Mouse (Mus musculus) right cerebral cortex, postnatal 36 days (tissue): ENCODE results near the gene Mpzl1.

ENCODE experiments used
- DNase-seq, 2 experiments: peaks; one replicate each; pipeline ENCODE4 v3.0.0; 2022; ENCODE audit warnings: low spot score in 2 of 2, mixed read lengths in 1 of 2

Gene Mpzl1

GRCm38 (mm10) chr1:165583529-165584184 lies 50.7 kb downstream of the Mpzl1 start:
- DNase-seq: peak; percentile 80 to 86

GRCm38 (mm10) chr1:165581255-165581654 lies 53.1 kb downstream of the Mpzl1 start:
- DNase-seq: no peak

- DNase-seq: no peak
These were observed 55.0 kb downstream of the Mpzl1 start for GRCm38 (mm10) chr1:165579332-165579731.

GRCm38 (mm10) chr1:165576459-165577112 lies 57.8 kb downstream of the Mpzl1 start:
- DNase-seq: no peak

GRCm38 (mm10) chr1:165576005-165576404 lies 58.3 kb downstream of the Mpzl1 start:
- no peak for DNase-seq

- DNase-seq: no peak
These were observed 66.9 kb downstream of the Mpzl1 start for GRCm38 (mm10) chr1:165567466-165567865.

GRCm38 (mm10) chr1:165565283-165565682 lies 69.1 kb downstream of the Mpzl1 start:
- DNase-seq: no peak

GRCm38 (mm10) chr1:165559073-165559472 lies 75.3 kb downstream of the Mpzl1 start:
- peak; percentile 75 to 76 for DNase-seq

- peak; percentile 16 to 20 for DNase-seq
These were observed 77.6 kb downstream of the Mpzl1 start for GRCm38 (mm10) chr1:165556711-165557110.
